Mouse (Mus musculus) left cerebral cortex, adult 18-20 months (tissue): ENCODE data around the gene Igdcc4. TPM values are rescaled to one million over a fixed set of nuclear protein-coding genes. Genes with fewer than 3 reads are reported as not detected.
A peak's percentile ranks its signal among the peaks of the same experiment; 100 is the strongest.

Experiments
- DNase-seq, 2 experiments: peaks; one replicate each; pipeline ENCODE4 v3.0.0; 2021 to 2022; ENCODE audit warnings: low spot score in 2 of 2, mixed read lengths in 1 of 2
- total RNA-seq, 2 experiments: library from RNA; stranded (reverse); gene quantifications; 2 replicates each; pipeline ENCODE4 v1.2.3; 2021

Gene Igdcc4
- total RNA-seq, 2 experiments from 2014 or later, result 28.0 to 30.6 TPM

- no peak for DNase-seq
These were observed 53.6 kb downstream of the Igdcc4 start for GRCm38 (mm10) chr9:65154692-65155455.

- no peak for DNase-seq
These were observed 55.3 kb downstream of the Igdcc4 start for GRCm38 (mm10) chr9:65156604-65157003.

GRCm38 (mm10) chr9:65157631-65158030 lies 56.3 kb downstream of the Igdcc4 start:
- no peak for DNase-seq

GRCm38 (mm10) chr9:65161188-65161587 lies 59.9 kb downstream of the Igdcc4 start:
- DNase-seq, result no peak

- no peak for DNase-seq
These were observed 60.6 kb downstream of the Igdcc4 start for GRCm38 (mm10) chr9:65161881-65162280.

GRCm38 (mm10) chr9:65162711-65163639 lies 61.7 kb downstream of the Igdcc4 start:
- peak; percentile 36 for DNase-seq

GRCm38 (mm10) chr9:65164870-65165269 lies 63.6 kb downstream of the Igdcc4 start:
- no peak for DNase-seq

- DNase-seq, result no peak
These were observed 65.1 kb downstream of the Igdcc4 start for GRCm38 (mm10) chr9:65166386-65166785.

GRCm38 (mm10) chr9:65168534-65168933 lies 67.2 kb downstream of the Igdcc4 start:
- DNase-seq, result no peak

- no peak for DNase-seq
These were observed 67.7 kb downstream of the Igdcc4 start for GRCm38 (mm10) chr9:65168952-65169351.

GRCm38 (mm10) chr9:65172654-65173053 lies 71.4 kb downstream of the Igdcc4 start:
- no peak for DNase-seq

GRCm38 (mm10) chr9:65175234-65175938 lies 74.1 kb downstream of the Igdcc4 start:
- no peak for DNase-seq

- DNase-seq, result no peak
These were observed 74.9 kb downstream of the Igdcc4 start for GRCm38 (mm10) chr9:65175939-65176871.

- DNase-seq, result no peak
These were observed 76.2 kb downstream of the Igdcc4 start for GRCm38 (mm10) chr9:65177497-65177896.

GRCm38 (mm10) chr9:65177912-65178311 lies 76.6 kb downstream of the Igdcc4 start:
- no peak for DNase-seq

- DNase-seq, result no peak
These were observed 77.3 kb downstream of the Igdcc4 start for GRCm38 (mm10) chr9:65178336-65179213.

- no peak for DNase-seq
These were observed 78.7 kb downstream of the Igdcc4 start for GRCm38 (mm10) chr9:65179817-65180624.
